Mouse (Mus musculus) B cell, adult 2 months (primary cell): ENCODE measurements around the gene H2-DMb1.
A peak's percentile ranks its signal among the peaks of the same experiment; 100 is the strongest.

Experiments used
- DNase-seq, 2 experiments: peaks; one replicate each; pipeline ENCODE4 v3.0.0; 2022

Gene H2-DMb1

DNA sequence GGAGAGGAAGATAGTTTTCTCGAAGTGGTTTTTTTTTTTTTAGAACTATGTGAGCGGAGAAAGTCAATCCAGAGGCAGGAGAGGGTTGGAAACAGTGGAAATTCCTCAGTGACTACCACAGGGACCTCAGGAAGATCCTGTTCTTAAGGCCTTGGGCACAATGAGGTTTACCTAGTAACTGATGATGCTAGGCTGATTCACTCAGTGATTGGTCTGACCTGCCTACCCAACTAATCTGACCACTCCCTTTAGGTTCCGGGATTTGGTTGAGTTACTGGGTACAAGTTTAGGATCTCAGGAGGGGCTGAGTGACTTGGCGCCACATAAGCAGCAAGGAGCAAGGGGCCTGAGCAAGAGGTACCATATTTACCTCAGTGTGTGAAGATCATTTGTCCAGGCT, at the start of gene H2-DMb1:
H2-DMb1 (plus strand) TSS at position 150 of the 400 bp plus-strand sequence.
- peak; percentile 76 to 78 for DNase-seq

DNA sequence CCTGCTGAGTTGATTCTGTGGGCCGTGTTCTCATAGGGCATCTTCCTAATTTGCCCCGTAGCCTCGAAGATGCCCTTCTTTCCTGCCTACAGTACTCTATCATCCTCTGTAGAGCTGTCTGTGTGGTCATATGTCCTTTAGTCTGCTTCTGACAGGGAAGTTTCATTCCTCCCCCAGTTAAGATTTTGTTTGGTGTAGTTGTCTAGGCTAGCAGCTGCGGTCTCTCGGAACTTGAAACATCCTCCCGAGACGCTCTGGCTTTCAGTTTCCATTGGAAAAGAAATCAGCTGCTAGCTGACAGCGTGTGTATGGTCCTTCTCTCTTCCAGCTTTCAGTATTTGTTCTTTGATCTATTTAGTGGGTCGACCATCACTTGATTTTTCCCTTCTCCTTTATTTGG, 48.1 kb upstream of the H2-DMb1 start:
- no peak for DNase-seq

DNA sequence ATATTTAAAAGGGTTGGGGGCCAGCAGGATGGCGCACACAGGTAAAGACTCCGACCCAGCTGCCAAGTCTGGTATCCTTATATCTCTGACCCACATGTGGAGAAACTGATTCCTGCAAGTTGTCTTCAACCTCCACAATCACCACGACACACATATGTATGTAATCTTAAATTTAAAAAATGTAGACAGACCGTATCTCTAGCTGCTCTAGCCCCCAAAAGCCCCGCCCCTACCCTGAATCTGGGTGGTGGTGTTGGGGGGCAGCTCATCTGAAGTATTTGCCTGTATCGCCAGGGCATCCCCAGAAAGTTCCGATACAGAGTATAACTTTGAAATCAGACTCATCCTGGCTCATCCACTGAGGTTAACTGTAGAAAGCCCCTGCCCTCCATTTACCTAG, 46.3 kb upstream of the H2-DMb1 start:
- DNase-seq: no peak

DNA sequence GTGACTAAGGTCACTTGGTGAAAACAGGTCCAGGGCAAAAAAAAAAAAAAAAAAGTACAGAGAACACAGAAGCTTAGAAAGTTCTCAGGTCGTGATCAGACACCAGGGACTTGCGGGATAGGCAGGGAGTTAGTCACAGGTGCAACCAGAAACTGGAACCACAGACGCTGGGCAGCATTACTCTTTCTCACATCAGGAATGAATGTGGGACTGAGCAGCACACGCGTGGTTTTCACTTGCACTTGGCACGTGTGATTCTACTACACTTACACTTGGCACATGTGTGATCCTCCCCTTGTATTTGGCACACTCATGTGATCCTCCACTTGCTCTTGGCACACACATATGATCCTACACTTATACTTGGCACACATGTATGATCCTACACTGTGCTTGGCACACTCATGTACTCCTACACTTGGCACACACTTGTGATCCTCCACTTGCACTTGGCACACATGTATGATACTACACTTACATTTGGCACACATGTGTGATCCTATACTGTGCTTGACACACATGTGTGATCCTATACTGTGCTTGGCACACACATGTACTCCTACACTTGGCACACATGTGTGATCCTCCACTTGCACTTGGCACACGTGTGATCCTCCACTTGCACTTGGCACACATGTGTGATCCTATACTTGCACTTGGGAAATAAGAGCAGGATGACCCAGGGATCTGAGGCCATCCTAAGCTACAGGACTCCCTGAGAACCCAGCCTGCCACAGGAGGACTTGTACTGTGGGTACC, 45.6 kb upstream of the H2-DMb1 start:
- DNase-seq: no peak

DNA sequence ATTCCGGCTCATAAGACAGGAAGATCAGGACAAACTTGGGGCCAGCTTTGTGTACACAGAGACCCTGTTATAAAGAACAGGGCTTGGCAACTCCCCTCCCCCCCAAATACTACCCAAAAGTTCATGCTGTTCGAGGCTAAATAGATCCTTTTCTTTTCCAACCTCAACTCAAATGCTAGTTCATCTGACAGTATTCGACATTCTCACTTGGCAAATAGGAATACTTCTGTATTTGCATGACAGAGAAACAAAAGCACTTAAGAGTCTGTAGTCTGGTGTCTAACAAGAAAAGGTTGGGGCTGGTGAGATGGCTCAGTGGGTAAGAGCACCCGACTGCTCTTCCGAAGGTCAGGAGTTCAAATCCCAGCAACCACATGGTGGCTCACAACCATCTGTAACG, 44.4 kb upstream of the H2-DMb1 start:
- no peak for DNase-seq

DNA sequence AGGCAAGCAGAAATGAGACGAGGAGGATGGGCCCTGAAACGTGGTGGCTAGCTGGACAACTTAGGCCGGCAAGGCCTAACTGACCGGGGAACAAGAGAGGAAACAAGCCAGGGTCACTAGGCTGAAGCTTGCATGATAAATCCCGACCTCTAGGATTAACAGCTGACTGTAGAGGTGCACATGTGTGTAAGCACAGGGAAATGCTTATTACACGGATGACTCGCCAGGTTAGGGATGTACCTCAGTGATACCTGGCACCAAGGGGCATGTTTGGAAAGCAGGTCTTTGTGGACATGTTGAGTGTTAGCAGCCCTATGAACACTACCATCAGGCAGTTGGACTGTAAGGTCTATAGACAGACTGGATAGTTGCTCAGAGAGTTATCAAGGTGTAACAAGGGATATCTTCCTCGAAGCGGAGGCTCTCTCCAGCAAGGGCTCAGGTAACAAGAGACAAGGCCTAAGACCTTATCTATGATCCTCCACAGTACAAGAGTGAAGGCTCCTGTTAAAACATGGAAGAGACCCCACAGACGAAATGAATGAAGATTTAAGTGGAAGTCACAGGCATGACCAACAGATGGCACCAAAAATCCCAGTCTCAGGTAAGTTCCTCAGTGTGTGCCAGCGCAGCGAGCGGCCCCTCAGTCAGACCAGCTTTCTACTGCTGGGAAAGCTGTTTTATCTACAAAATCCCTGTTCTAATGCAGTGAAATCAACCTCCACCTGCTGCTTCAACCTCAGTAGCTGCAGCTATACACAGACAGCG, 43.6 kb upstream of the H2-DMb1 start:
- DNase-seq: peak; percentile 48 to 52

DNA sequence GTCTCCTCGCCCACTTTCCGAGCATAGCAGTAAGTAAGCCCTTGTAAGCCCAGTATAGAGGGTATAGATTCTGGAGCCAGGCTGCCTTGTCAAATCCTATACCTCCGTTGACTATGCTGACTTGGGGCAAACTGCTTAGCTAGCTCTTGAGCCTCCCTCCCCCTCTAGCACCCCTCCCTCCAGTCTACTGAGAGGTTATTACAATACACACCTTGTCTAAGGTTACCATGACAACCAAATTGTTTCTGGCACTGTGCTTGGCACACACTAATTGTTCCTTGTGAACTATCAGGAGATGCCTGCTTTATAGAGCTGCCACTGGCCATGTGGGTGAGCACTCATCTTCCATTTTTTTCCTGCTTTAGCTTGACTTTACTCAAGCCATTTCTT, 43.1 kb upstream of the H2-DMb1 start:
- no peak for DNase-seq

DNA sequence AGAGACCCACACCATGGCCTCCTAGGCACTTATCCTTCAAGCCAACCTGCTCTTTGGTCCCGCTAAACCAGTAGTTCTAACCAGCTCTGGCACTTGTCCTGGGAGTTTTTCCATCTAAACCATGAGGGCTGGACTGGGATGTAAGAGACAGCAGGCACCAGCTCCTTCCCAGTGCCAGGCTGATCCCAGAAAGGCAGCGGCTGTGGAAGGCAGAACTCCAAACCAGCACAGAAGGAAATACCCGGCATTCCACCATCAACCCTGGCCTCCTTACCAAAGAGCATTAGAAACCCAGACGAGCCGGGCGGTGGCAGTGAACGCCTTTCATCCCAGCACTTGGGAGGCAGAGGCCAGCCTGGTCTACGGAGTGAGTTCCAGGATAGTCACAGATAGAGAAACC, 42.6 kb upstream of the H2-DMb1 start:
- DNase-seq: no peak

DNA sequence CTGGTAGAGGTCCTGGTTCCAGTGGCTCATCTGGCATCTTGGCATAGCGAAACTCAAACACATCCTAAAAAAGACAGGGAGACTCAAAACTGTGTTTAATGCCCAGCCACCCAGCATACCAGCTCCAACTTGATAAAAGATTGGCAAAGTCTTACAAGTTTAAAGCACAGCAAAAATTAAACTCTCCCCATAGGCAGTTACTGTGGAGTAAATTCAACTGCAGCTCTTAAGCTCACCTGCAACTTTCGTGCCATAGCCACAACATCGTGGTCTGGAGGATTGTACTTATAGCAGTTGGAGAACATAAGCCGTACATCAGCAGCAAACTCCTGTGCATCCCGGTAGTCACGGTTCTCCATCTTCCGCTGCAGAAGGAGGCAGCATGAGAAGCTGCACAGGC, 38.8 kb upstream of the H2-DMb1 start:
- no peak for DNase-seq

DNA sequence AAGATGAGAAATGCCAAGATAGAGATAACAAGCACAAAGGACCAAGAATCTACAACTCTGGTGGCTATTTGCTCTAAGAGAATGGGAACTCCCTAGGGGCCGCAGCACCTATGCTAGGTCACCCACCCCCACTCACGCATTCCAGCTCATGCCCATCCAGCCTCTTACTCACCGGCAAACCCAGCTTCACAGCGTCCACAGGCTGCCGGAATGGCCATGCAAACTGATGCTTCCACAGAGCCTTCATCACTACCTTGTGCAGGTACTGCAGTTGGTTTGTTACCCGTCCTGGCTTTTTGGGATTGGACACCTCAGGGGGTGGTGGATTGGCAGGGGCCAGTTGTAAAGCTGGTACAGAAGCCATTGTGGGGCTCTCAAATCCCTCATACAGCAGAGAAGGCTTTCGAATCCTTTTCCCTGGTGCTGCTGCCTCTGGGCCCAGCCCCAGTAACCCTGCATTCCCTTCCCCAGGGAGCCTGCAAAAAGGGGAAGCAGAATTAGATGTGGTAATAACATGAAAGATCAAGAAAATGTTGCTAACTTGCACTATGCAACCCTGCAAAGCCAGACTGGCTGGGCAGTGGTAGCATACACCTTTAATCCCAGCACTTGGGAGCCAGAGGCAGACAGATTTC, 36.0 kb upstream of the H2-DMb1 start:
- peak; percentile 68 to 72 for DNase-seq

DNA sequence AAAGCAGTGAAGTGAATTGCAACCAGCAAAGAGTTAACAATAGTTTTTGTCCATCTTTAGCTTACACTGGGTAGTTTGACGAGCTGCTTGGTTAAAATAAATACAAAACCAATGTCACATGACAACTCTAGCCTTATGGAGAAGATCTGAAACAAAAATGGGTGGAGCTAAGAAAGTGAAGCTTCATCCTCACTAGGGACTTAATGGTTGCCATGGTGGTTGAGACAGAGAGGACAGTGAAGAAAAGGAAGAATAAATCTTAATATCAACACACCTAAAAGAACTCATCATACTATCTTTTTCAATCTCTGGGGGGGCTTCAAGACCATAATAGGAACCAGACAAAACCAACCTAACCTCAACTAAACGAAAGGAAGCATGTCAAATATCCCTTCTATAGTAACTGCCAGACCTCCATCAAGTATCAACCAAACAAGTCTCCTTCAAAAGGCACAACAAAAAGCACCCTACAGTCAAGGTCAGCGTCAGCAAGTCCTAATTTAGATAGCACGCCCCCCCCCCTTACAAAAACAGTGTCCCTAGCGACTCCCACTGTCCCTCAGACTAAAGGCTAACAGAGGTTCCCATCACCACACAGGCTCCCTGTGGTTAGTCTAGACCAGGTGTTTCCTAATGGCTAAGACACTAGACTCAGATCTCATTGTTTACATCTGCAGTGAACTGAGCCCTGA, 35.3 kb upstream of the H2-DMb1 start:
- no peak for DNase-seq

DNA sequence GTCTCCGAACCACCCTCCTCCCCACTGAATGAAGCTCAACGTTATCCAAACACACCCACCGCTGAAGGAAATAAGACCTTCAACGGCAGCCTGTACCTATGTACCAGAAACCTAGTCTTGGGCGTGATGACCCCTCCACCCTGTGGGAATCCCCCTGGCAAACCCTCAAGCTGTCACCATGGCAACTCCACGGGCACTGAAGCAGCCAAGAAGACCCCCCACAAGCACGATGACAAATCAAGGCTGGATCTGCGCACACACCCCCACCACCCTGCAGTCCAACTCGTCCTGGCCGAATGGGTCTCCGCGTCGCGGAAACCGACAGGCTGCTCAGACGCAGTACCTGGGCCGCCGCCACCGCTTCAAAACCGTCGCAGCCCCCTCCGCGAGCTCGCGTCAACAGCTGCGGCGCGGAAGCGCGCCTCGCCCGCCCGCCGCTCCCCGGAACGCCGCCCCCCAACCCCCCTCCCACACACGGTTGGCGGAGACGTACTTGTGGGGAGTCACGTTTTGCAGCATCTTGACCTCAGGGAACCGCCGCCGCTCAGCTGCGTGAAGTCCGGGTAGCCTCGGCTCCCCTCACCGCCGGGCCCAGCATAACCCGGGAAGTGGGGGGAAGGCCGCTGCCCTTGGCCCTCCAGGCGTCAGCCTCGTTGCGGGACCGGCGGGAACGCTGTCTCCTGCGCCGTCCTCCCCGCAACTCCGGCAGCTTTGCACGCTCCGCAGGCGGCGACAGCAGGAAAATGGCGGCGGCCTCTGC, 34.6 kb upstream of the H2-DMb1 start:
- DNase-seq: peak; percentile 62 to 65

DNA sequence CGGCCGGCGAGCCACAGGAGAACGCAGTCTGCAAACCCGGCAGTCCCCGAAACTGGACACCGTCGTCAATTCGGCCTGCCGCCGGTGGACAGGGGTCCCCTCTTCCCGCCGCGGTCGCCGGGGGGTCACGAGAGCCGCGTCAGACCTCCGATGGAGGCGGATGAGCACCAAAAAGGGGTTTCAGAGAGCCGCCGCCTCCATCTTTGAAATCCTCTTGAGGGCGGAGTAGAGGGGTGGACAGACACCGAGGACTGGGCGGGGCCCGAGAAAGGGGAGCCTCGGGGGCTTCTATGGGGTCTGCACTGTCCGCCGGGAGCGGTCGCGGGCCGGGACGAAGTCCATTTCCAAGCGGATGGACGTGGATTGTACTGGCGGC, 34.0 kb upstream of the H2-DMb1 start:
- no peak for DNase-seq

DNA sequence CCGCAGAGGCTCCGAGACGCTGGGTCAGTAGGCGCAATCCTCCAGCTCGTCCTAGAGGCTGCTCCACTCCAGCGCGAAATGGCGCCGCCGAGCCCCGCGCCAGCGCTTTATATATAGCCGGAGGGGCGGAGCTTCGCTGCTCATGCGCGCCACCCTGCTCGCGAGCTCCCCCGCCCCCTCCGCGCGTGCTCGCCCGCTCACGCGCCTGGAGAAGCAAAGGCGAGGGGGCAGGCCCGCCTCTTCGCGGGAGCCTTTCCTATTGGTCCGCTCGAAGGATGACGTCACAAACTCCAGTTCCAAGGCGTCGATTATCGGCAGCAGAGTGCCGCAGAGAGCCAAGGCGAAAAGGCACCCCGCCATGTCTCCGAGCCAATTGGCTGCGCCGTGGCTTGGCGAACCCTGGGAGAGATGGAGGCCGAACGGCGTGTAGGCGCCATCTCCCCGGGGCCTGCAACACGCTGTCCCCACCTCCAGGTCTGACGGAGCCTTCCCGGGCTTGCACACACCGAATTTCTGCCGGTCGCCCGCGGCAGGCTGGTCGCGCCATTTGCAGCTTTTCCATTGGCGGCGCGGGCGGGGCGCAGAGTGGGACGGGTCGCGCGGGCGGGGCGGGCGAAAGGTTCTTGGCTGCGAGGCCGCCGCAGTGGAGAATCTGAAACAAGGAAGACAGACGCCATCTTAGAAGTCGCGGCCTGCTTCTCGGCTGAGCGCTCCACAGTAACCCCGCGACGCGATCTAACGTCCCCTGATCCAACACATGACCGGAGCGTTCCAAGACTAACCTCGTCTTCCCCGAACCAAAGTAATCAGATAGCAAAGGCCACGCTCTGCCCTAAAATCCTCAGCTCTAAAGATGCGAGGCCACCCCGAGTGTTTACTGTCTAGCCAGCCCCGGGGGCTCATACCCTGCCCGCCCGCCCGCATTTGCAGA, 33.4 kb upstream of the H2-DMb1 start, which contains the start of gene H2-DMa:
H2-DMa (plus strand) TSS at position 293 of the 931 bp plus-strand sequence.
- peak; percentile 98 to 99 for DNase-seq

DNA sequence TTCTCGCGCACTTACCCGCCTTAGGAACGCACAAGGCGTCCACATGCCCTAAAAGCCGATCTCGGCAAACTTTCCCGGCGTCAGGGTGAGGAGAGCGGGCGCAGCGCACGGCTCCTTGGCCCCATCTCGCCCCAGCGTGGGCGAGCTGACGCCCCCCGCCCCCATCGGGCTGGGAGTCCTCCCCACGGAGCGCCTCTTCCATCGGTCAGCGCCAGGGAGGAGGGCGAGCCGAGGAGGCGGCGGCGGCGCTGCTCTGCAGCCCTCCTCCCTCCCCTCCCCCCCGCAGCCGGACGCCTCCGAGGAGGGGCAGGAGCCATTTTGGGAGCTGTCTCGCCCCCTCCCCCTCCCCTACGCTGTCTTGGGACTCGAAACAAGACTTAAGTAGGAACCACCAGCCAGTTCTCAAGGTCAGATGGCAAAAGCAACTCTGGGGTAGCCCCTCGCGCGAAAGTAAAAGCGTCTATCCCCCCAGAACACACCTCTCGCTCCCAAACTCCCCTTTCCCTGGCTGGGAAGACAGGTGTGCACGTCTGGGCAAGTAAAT, 32.6 kb upstream of the H2-DMb1 start:
- DNase-seq: peak; percentile 77 to 78

DNA sequence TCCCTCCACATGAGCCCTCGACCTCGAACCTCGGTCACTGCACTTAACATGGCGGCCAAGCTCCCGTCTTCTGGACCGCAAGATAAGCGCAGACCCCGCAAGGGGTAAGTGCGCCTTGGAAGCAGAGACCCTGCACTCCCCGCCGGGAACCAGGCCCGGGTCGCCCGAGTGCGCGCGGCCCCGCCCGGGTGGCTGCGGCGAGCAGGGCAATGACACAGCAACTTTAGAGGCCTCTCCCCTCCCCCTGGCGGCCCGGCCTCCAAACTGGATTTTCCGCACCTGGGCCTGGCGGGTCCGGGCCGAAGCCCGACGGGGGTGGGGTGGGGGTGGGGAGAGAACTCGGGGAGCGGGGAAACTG, 32.1 kb upstream of the H2-DMb1 start:
- DNase-seq: peak; percentile 81 to 82

DNA sequence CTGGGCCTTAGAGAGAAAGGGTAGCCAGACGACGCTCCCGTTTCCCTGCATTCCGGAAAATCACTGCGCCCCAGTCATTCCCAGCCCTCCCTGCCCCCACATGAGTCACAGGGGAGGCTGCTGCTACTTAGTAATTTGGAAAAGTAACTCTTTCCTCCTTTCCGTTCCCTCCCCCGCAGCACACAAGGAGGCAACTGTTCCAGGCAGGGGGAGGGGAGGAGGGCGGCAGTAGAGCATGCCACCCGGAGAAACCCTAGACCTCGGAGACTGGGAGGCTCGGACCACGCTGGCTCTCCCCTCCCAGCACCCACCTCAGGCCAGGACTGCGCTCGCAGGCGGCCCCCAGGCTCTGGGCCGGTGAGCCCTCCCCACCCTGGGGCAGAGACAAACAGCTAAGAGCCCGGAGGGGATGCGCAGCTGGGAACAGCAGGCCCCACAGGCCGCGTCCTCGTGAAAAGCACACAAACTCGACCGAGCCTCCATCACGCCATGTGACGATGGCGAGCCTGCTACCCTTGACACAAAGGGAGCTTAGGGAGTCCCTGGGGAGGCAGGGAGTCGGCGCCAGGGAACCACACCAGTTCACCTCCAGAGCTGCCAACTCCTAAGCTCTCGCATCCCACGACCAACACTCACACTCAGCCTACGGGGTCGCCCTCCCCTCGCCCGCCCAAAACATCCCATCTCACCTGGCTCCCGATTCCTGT, 31.5 kb upstream of the H2-DMb1 start:
- peak; percentile 65 to 70 for DNase-seq

DNA sequence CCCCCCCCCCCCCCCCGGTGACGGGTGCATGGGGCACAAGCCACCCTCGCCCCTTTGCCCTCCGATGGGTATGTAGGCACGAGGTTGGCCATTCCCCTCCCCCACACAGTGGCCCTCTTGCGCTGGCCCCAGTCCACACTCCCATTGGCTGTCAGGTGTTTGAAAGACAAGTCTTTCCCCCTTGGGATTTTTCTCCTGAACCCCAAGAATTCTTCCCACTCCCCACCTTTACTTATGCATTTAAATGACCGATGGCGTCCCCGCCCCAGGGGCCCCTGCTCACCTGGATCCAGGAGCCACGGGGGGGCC, 31.0 kb upstream of the H2-DMb1 start:
- DNase-seq: peak in 1 of 2 experiments; percentile 67

DNA sequence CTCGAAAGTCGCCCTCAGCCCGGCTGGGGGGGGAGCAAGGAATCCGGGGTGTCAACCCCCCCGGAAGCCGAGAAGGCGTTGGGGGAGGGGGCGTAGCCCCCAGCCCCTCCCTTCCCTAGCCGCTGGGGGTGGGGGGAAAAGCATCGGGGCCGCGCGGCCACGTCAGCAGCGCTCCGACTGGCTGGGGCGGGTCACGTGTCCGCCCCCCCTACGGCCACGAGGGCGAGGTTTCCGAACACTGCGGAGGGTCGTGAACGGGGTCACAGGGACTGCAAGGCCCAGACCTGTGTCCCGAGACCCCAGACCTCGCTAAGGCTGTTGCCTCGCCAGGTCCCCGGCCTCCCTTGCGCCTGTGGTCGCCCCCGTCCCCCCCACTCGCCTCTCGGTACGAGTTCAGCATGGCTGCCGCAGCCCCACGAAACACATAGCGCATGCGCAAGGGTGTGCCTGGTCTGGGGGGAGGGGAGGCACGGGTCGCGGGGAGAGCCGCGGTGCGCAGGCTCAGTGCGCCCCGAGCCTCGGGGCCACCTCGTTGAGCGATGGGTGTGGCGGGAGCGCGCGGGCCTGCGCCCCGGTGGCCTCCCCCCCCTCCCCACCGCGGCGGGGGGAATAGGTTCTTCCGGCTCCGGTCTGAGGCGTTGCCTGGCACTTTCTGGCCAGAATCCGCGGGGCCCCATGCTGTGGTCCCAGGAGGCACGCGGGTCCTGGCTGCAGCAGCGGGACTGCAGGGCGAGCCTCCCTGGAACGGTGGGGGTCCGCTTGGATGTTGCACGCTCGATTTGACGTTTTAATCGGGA, 30.5 kb upstream of the H2-DMb1 start, which contains the start of gene Brd2:
Brd2 (minus strand) TSS at position 447 of the 797 bp plus-strand sequence.
- DNase-seq: peak; percentile 95 to 96

DNA sequence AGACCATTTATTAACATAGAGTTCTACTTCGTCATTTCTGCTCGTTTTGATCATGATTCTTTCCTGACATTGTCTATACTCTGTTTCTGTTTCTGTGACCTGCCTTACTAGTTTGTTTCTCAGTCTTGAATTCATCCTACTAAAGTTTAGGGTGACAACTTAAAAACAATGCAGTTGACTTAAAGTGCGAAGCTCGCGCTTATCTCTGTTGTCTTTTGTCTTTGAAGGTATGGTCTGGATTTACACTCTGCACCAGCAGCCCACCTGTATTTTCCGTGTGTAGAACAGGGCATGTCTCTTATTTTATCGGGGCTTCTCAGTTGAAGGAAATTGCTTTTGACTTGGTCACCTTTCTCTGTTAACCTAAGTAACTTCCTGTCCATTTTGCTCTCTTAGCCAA, 29.8 kb upstream of the H2-DMb1 start:
- DNase-seq: no peak
